Mouse (Mus musculus) liver, embryonic 14.5 days (tissue): Measurements from ENCODE around the gene Syce1. TPM values are rescaled to one million over a fixed set of nuclear protein-coding genes. Genes with fewer than 3 reads are reported as not detected.
A peak's percentile ranks its signal among the peaks of the same experiment; 100 is the strongest.

Experiments used
- ATAC-seq: fragments of 200-750 bp; cut with Nextera tagmentation; 2 replicates; pipeline ENCODE4 v1.8.0; 2017; ENCODE audit warnings: moderate number of reproducible peaks, mild to moderate bottlenecking, moderate library complexity; ENCODE audit not compliant: insufficient read depth
- DNase-seq, 3 experiments: peaks; one replicate each; pipeline ENCODE4 v3.0.0-alpha.2; 2012 to 2013; ENCODE audit warnings: low read depth in 3 of 3, low spot score in 3 of 3
- H3K27ac ChIP-seq: fragments of 300-500 bp; sonication (generic); 2 replicates; pipeline ENCODE4 v1.5.1; 2014; ENCODE audit warnings: moderate library complexity, mild to moderate bottlenecking, control low read depth, inconsistent platforms
- H3K27me3 ChIP-seq: fragments of 300-500 bp; sonication (generic); 2 replicates; pipeline ENCODE4 v1.6.1; 2014; ENCODE audit warnings: mild to moderate bottlenecking, low read length, moderate library complexity; ENCODE audit not compliant: control insufficient read depth, insufficient read depth
- H3K36me3 ChIP-seq: fragments of 300-500 bp; sonication (generic); replicated peaks from 2 replicates; pipeline ENCODE4 v1.6.1; 2014; ENCODE audit warnings: low read depth; ENCODE audit not compliant: control insufficient read depth, insufficient read depth
- H3K4me1 ChIP-seq, 2 experiments: fragments of 200-500 bp in 1 of 2; fragments of 300-500 bp in 1 of 2; sonication (generic) in 1 of 2; replicated peaks; 2 replicates each; pipeline ENCODE4 v1.6.1; 2012 to 2014; ENCODE audit warnings: antibody characterized with exemption in 1 of 2, inconsistent platforms in 1 of 2, low read length in 1 of 2; ENCODE audit not compliant: control insufficient read depth in 2 of 2, insufficient read depth in 2 of 2
- H3K4me2 ChIP-seq: fragments of 300-500 bp; sonication (generic); 2 replicates; pipeline ENCODE4 v1.6.1; 2014; ENCODE audit warnings: low read depth, mild to moderate bottlenecking, control low read depth, moderate library complexity
- H3K4me3 ChIP-seq, 2 experiments: fragments of 200-500 bp in 1 of 2; fragments of 300-500 bp in 1 of 2; sonication (generic) in 1 of 2; 2 replicates each; pipeline ENCODE4 v1.5.1; 2012 to 2014; ENCODE audit warnings: low read depth in 2 of 2, low read length in 2 of 2, mild to moderate bottlenecking in 2 of 2, control low read depth in 1 of 2, inconsistent platforms in 1 of 2, moderate library complexity in 1 of 2; ENCODE audit not compliant: insufficient read depth in 1 of 2
- H3K9ac ChIP-seq: fragments of 300-500 bp; sonication (generic); replicated peaks from 2 replicates; pipeline ENCODE4 v1.6.1; 2014; ENCODE audit warnings: mild to moderate bottlenecking, control low read depth, moderate library complexity
- H3K9me3 ChIP-seq: fragments of 300-500 bp; sonication (generic); 2 replicates; pipeline ENCODE4 v1.6.1; 2016; ENCODE audit warnings: low read length, mixed read lengths; ENCODE audit not compliant: control insufficient read depth
- CTCF ChIP-seq: IDR thresholded peaks from 2 replicates; pipeline ENCODE4 v1.5.1; 2016; ENCODE audit warnings: antibody characterized with exemption, low read depth, control low read depth
- EP300 ChIP-seq: IDR thresholded peaks from 2 replicates; pipeline ENCODE4 v1.6.1; 2016; ENCODE audit warnings: antibody characterized with exemption, low read depth
- WGBS: fragments of 180-500 bp; shearing (Covaris S2); extraction: QIAGEN DNeasy Blood & Tissue Kit; methylation state at CpG from one replicate; pipeline ENCODE4 v1.1.7; 2014; ENCODE audit not compliant: insufficient replicate concordance; 5-methylcytosine and 5-hydroxymethylcytosine counted together
- polyA plus RNA-seq, 2 experiments: library from polyadenylated mRNA; depleted of rRNA in 1 of 2; stranded (reverse) in 1 of 2; unstranded in 1 of 2; fragments of >200 nt; fragmentation: Nextera tagmentation in 1 of 2; extraction: Ambion mirVana in 1 of 2; gene quantifications; 2 replicates each; pipeline versions ENCODE4 v1.2.1 to v1.2.3; 2012 to 2014

The Syce1 gene
- polyA plus RNA-seq, 2 experiments, result 0.08 TPM; not detected in 1

DNA sequence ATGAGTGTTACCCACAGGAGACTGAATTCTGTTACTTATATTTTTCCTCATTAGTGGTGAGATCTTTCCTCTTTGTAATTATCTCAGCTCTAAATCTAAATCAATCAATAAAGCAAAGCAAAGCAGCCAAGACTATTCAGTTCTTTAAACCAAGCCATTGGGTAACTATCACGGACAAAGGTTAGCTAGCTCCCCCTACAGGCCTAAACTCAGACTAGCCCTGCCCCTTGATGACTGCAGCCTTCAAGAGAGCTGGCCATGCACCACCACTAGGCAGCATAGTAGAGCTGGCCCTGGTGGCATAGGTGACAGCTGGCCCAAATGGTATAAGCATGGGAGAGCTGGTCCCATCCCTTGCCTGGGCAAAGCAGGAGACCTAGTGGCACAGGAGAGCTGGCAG, 18.1 kb upstream of the Syce1 start:
- no peak for ATAC-seq
- DNase-seq, result peak; percentile 12 to 18 (median 16)
- Histone ChIP-seq H3K9ac (no peak overlapping the region), H3K4me3 (no peak overlapping the region), H3K4me2 (no peak overlapping the region), H3K27me3 (no peaks in the 10 kb centered on the region), H3K9me3 (no peaks in the 10 kb centered on the region), H3K36me3 (no peaks in the 10 kb centered on the region), H3K4me1 (no peaks in the 10 kb centered on the region), H3K27ac (no peak overlapping the region)
- 7% methylated on average over 1 of the region's 1 CpGs for WGBS
- TF ChIP-seq CTCF (peak; percentile 82), EP300 (no peak)

DNA sequence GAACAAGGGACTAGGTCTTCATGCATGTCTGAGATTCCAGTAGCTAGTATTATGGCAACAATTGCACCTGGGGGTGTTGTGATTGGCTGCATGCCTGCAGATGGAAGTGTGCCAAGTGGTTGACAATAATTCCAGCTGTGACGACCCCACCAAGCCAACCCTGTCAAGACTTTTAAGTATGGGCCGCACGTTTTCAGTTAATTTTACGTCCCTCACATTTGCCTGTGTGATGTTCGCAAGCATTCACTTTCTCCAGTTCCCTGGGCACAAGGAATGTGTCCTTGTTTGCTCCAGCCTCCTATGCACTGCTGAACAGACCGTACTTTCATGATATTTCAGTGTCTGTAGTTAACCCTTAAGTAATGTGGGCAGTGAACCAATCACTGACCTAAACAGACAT, 15.0 kb upstream of the Syce1 start:
- H3K36me3 ChIP-seq, result no peaks in the 10 kb centered on the region

DNA sequence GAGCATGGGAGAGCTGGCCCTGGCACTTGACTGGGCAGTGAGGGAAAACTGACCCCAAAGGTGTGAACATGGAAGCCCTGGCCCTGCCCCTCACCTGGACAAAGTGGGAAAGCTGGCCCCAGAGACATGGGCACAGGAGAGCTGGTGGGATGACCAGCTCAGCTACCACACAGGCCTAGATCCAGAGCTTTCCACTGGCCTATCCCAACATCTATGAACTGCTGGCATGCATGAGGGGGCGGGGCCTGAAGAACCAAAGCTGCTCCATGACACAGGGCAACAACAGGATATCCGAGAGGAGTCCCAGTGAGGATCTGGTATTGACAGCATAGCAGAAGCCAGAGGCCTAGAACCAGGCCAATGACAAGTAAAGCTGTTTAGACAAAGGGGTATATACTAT, 10.6 kb upstream of the Syce1 start:
- Histone ChIP-seq H3K4me1 (no peaks in the 10 kb centered on the region), H3K4me2 (no peak overlapping the region), H3K9me3 (no peaks in the 10 kb centered on the region), H3K27me3 (no peaks in the 10 kb centered on the region), H3K9ac (no peak overlapping the region), H3K36me3 (no peaks in the 10 kb centered on the region), H3K4me3 (no peak overlapping the region), H3K27ac (no peak overlapping the region)
- no peak for DNase-seq
- TF ChIP-seq CTCF (no peak), EP300 (no peak)
- no peak for ATAC-seq
- 42% methylated on average over 2 of the region's 2 CpGs for WGBS

More for the DNA sequence above, 15.0 kb upstream of the Syce1 start:
- Histone ChIP-seq H3K27ac (no peak overlapping the region), H3K9ac (no peak overlapping the region), H3K4me2 (no peak overlapping the region), H3K4me1 (no peaks in the 10 kb centered on the region), H3K9me3 (no peaks in the 10 kb centered on the region), H3K27me3 (no peaks in the 10 kb centered on the region), H3K4me3 (no peak overlapping the region)
- 68% methylated on average over 6 of the region's 6 CpGs for WGBS
- no peak for DNase-seq
- TF ChIP-seq CTCF (no peak), EP300 (no peak)
- ATAC-seq, result no peak

DNA sequence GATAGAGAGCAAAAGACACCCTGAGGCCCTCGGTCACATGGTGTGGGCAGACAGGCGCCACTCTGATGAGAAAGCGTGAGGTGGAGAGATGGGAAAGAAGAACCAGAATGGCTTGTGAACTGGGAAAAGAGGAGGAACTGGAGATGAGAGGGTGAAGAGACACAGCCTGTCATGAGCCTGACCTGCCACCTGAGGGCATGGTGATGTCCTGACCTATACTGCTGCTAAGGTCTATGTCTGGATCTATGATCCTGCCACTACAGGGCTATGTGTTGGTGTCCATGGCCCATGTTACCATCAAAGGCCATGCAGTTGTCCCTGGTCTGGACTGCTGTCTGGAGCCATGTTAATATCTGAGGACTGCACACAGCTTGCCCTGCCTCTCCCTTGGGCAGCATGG, 10.0 kb upstream of the Syce1 start:
- Histone ChIP-seq H3K27me3 (no peaks in the 10 kb centered on the region), H3K9ac (no peak overlapping the region), H3K9me3 (no peaks in the 10 kb centered on the region), H3K36me3 (no peaks in the 10 kb centered on the region), H3K4me1 (no peaks in the 10 kb centered on the region), H3K27ac (no peak overlapping the region), H3K4me3 (no peak overlapping the region), H3K4me2 (no peak overlapping the region)
- 54% methylated on average over 3 of the region's 3 CpGs for WGBS
- no peak for TF ChIP-seq EP300
- peak; percentile 31 for TF ChIP-seq CTCF
- DNase-seq, result no peak
- no peak for ATAC-seq

DNA sequence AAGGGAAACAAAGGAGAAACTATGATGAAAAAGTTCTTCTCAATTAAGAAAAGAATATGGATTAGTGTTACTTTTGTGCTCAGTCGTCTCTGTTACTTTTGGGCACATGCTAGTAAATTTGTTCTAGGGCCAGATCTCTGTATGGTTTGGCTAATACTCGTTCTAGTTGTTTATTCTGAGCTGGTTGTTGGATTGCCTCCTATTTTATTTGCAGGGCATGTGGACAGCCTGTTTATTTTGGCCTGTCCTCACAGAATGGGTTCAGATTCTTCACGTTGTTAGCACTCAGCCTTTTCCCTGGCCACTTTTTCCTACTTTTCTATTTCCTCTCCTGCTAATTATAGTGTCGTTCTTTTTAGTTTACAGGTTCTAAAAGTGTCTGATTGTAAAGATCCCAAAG, 5.9 kb upstream of the Syce1 start:
- no peak overlapping the region for H3K27ac ChIP-seq
- no peak overlapping the region for H3K9ac ChIP-seq
- ATAC-seq (no peak), DNase-seq (no peak)
- no peak overlapping the region for H3K4me2 ChIP-seq
- H3K4me1 ChIP-seq, result no peaks in the 10 kb centered on the region
- no peak for TF ChIP-seq CTCF
- TF ChIP-seq EP300, result no peak
- no peaks in the 10 kb centered on the region for H3K27me3 ChIP-seq
- WGBS, result 46% methylated on average over 4 of the region's 4 CpGs
- no peak overlapping the region for H3K4me3 ChIP-seq
- no peaks in the 10 kb centered on the region for H3K36me3 ChIP-seq
- H3K9me3 ChIP-seq, result no peaks in the 10 kb centered on the region
